Mouse (Mus musculus) MN1 (cell line): ENCODE measurements at regions not wholly inside any gene's neighbourhood (a gene's known extent, or its start where the extent isn't known, plus 50 kb on each side); places are given as distances from the start of the nearest gene placed in this dataset.

Experiments used
- DNase-seq: peaks from one replicate; pipeline ENCODE4 v3.0.0-alpha.2; 2016; ENCODE audit warnings: low spot score

- no peak for DNase-seq
These were observed 57.0 kb downstream of the Rps29 start for GRCm38 (mm10) chr12:69101965-69102364.

- no peak for DNase-seq
These were observed 64.1 kb downstream of the Rps29 start for GRCm38 (mm10) chr12:69094856-69095255.

- DNase-seq = no peak
These were observed 65.8 kb downstream of the Rps29 start for GRCm38 (mm10) chr12:69093073-69093797.

- DNase-seq = peak; percentile 61
These were observed 70.9 kb downstream of the Rps29 start for GRCm38 (mm10) chr12:69087928-69088609.

GRCm38 (mm10) chr12:69085522-69086179 is 73.3 kb downstream of the Rps29 start:
- no peak for DNase-seq

- DNase-seq = no peak
These were observed 74.3 kb downstream of the Rps29 start for GRCm38 (mm10) chr12:69084656-69085055.

- no peak for DNase-seq
These were observed 76.9 kb downstream of the Rps29 start for GRCm38 (mm10) chr12:69082051-69082450.

GRCm38 (mm10) chr12:69039553-69039952 is 119.4 kb downstream of the Rps29 start:
- no peak for DNase-seq

- DNase-seq = no peak
These were observed 135.4 kb downstream of the Rps29 start for GRCm38 (mm10) chr12:69023594-69023993.

- DNase-seq = no peak
These were observed 142.2 kb downstream of the Rps29 start for GRCm38 (mm10) chr12:69016705-69017306.

GRCm38 (mm10) chr12:69005141-69005540 is 153.8 kb downstream of the Rps29 start:
- DNase-seq = no peak

GRCm38 (mm10) chr12:69002106-69002505 is 156.9 kb downstream of the Rps29 start:
- DNase-seq = no peak

- DNase-seq = no peak
These were observed 161.7 kb downstream of the Rps29 start for GRCm38 (mm10) chr12:68997259-68997658.

- no peak for DNase-seq
These were observed 162.2 kb downstream of the Rps29 start for GRCm38 (mm10) chr12:68996740-68997139.

- no peak for DNase-seq
These were observed 178.3 kb downstream of the Rps29 start for GRCm38 (mm10) chr12:68980640-68981039.

GRCm38 (mm10) chr12:68980173-68980572 is 178.8 kb downstream of the Rps29 start:
- no peak for DNase-seq

- DNase-seq = no peak
These were observed 179.8 kb downstream of the Rps29 start for GRCm38 (mm10) chr12:68979232-68979631.

GRCm38 (mm10) chr12:68977276-68977675 is 181.7 kb downstream of the Rps29 start:
- no peak for DNase-seq

- no peak for DNase-seq
These were observed 211.7 kb downstream of the Rps29 start for GRCm38 (mm10) chr12:68947240-68947639.

GRCm38 (mm10) chr12:68910590-68910989 is 248.4 kb downstream of the Rps29 start:
- no peak for DNase-seq

GRCm38 (mm10) chr12:68904770-68905169 is 254.2 kb downstream of the Rps29 start:
- DNase-seq = no peak

- DNase-seq = no peak
These were observed 269.8 kb downstream of the Rps29 start for GRCm38 (mm10) chr12:68889141-68889540.

GRCm38 (mm10) chr12:68882503-68882902 is 276.5 kb downstream of the Rps29 start:
- no peak for DNase-seq
